Mouse (Mus musculus): ENCODE results near the gene Fpgs.

- TF ChIP-seq CTCF (IDR thresholded peaks at IDR 0.05 in 2 of 3, conservative IDR thresholded peaks at IDR 0.05 in 1 of 3; ENCODE audit: control insufficient read depth in 1 of 3, insufficient read depth in 1 of 3, low read depth in 2 of 3, low read length in 3 of 3, poor library complexity in 1 of 3, severe bottlenecking in 1 of 3), result no peak
- no peak for TF ChIP-seq MAZ (IDR thresholded peaks at IDR 0.05; ENCODE audit: low read depth, low read length)
- no peak for TF ChIP-seq ZC3H11A (IDR thresholded peaks at IDR 0.05; ENCODE audit: low read depth, low read length)
- TF ChIP-seq TBP (IDR thresholded peaks at IDR 0.05; ENCODE audit: low read depth, low read length), result no peak
- TF ChIP-seq GATA1 (IDR thresholded peaks at IDR 0.05; ENCODE audit: low read depth, low read length), result no peak
- no peak for TF ChIP-seq POLR2A (IDR thresholded peaks at IDR 0.05; ENCODE audit: control insufficient read depth in 1 of 2, insufficient read depth in 1 of 2, low read depth in 1 of 2, low read length in 2 of 2, poor library complexity in 1 of 2)
- TF ChIP-seq MAX (IDR thresholded peaks at IDR 0.05; ENCODE audit: low read length), result no peak
- no peak for TF ChIP-seq USF2 (IDR thresholded peaks at IDR 0.05; ENCODE audit: borderline replicate concordance in 1 of 2, insufficient read depth in 1 of 2, low read depth in 1 of 2, low read length in 2 of 2)
- TF ChIP-seq USF1 (IDR thresholded peaks at IDR 0.05; ENCODE audit: low read depth, low read length), result no peak
- no peak for TF ChIP-seq CHD1 (IDR thresholded peaks at IDR 0.05; ENCODE audit: low read depth, low read length)
- TF ChIP-seq ELF1 (IDR thresholded peaks at IDR 0.05; ENCODE audit: low read depth, low read length), result no peak
- no peak for TF ChIP-seq HCFC1 (IDR thresholded peaks at IDR 0.05; ENCODE audit: low read depth, low read length)
Measured at GRCm38 (mm10) chr2:32744272-32744982, 40.5 kb upstream of the Fpgs start.

All from MEL (cell line).